Mouse (Mus musculus): ENCODE data around the gene Gm6217. TPM values are rescaled to one million over a fixed set of nuclear protein-coding genes. Genes with fewer than 3 reads are reported as not detected.
"Not testable (repeated sequence)": the region's sequence is repeated elsewhere in the genome, so short reads cannot be mapped to it uniquely, and the experiment has no call there.

The Gm6217 gene
- polyA plus RNA-seq, 1 experiment from 2014 or later, result not detected

GRCm38 (mm10) chr1:82942505-82942904 is 11.3 kb upstream of the Gm6217 start:
- not testable (repeated sequence) for ATAC-seq (replicated peaks); H3K4me3 ChIP-seq; H3K36me3 ChIP-seq; H3K27me3 ChIP-seq; H3K4me1 ChIP-seq; H3K27ac ChIP-seq (replicated peaks); H3K4me2 ChIP-seq (replicated peaks); H3K9me3 ChIP-seq; H3K9ac ChIP-seq (replicated peaks)
- 77% methylated on average over 2 of the region's 2 CpGs for WGBS

GRCm38 (mm10) chr1:82938666-82939065 is 7.5 kb upstream of the Gm6217 start:
- no peak for ATAC-seq (replicated peaks)
- H3K9ac ChIP-seq (replicated peaks), result no peak overlapping the region
- no peaks in the 10 kb centered on the region for H3K36me3 ChIP-seq
- no peak overlapping the region for H3K27ac ChIP-seq (replicated peaks)
- no peak overlapping the region for H3K4me3 ChIP-seq
- no peaks in the 10 kb centered on the region for H3K27me3 ChIP-seq
- no peak overlapping the region for H3K4me2 ChIP-seq (replicated peaks)
- WGBS, result 95% methylated on average over 5 of the region's 5 CpGs
- no peaks in the 10 kb centered on the region for H3K9me3 ChIP-seq
- no peaks in the 10 kb centered on the region for H3K4me1 ChIP-seq

GRCm38 (mm10) chr1:82930558-82930957 is 641 bp downstream of the Gm6217 start:
- H3K36me3 ChIP-seq; H3K27ac ChIP-seq (replicated peaks): not testable (repeated sequence)

GRCm38 (mm10) chr1:82924650-82925049 is 6.5 kb downstream of the Gm6217 start, which contains the start of gene A030014E15Rik:
TSS of gene A030014E15Rik (plus strand) at chr1:82924917.
- H3K4me1 ChIP-seq, result no peaks in the 10 kb centered on the region
- H3K4me2 ChIP-seq (replicated peaks), result no peak within 1 kb of the TSS
- ATAC-seq (replicated peaks), result no peak
- no peak within 1 kb of the TSS for H3K4me3 ChIP-seq
- H3K9ac ChIP-seq (replicated peaks), result no peak within 1 kb of the TSS
- no peak within 1 kb of the TSS for H3K27ac ChIP-seq (replicated peaks)
- H3K27me3 ChIP-seq, result no peaks in the 10 kb centered on the region
- WGBS, result 83% methylated on average over 3 of the region's 6 CpGs
- H3K9me3 ChIP-seq, result no peaks in the 10 kb centered on the region
- H3K36me3 ChIP-seq, result no peaks in the 10 kb centered on the region

More at GRCm38 (mm10) chr1:82930558-82930957, 641 bp downstream of the Gm6217 start:
- H3K9ac ChIP-seq (replicated peaks); H3K4me2 ChIP-seq (replicated peaks); ATAC-seq (replicated peaks); H3K4me1 ChIP-seq; H3K4me3 ChIP-seq; H3K9me3 ChIP-seq; H3K27me3 ChIP-seq: not testable (repeated sequence)
- WGBS, result 98% methylated on average over 3 of the region's 3 CpGs

- not testable (repeated sequence) for H3K9me3 ChIP-seq; H3K27ac ChIP-seq (replicated peaks); ATAC-seq (replicated peaks); H3K4me3 ChIP-seq; H3K36me3 ChIP-seq; H3K4me2 ChIP-seq (replicated peaks); H3K4me1 ChIP-seq; H3K9ac ChIP-seq (replicated peaks); H3K27me3 ChIP-seq
- 97% methylated on average over 5 of the region's 5 CpGs for WGBS
These were observed 17.8 kb downstream of the Gm6217 start for GRCm38 (mm10) chr1:82913434-82913833.

GRCm38 (mm10) chr1:82913025-82913424 is 18.2 kb downstream of the Gm6217 start, which contains the start of gene A030005L19Rik:
TSS of gene A030005L19Rik (plus strand) at chr1:82913325.
- ATAC-seq (replicated peaks), result no peak
- Histone ChIP-seq H3K9me3 (no peaks in the 10 kb centered on the region), H3K27ac (replicated peaks) (no peak within 1 kb of the TSS), H3K4me1 (no peaks in the 10 kb centered on the region), H3K4me3 (no peak within 1 kb of the TSS), H3K36me3 (no peaks in the 10 kb centered on the region), H3K27me3 (no peaks in the 10 kb centered on the region), H3K9ac (replicated peaks) (no peak within 1 kb of the TSS), H3K4me2 (replicated peaks) (no peak within 1 kb of the TSS)
- 90% methylated on average over 3 of the region's 3 CpGs for WGBS

- Histone ChIP-seq H3K4me2 (replicated peaks) (no peak overlapping the region), H3K27me3 (no peaks in the 10 kb centered on the region), H3K27ac (replicated peaks) (no peak overlapping the region), H3K36me3 (peaks cover 9% of the 10 kb centered on the region; the same call in 1 of the 2 replicates), H3K9me3 (no peaks in the 10 kb centered on the region), H3K4me1 (no peaks in the 10 kb centered on the region), H3K4me3 (no peak overlapping the region), H3K9ac (replicated peaks) (no peak overlapping the region)
- peak; percentile 8; the same call in 1 of the 2 replicates for ATAC-seq (replicated peaks)
- WGBS, result 45% methylated on average over 3 of the region's 3 CpGs
These were observed 25.3 kb downstream of the Gm6217 start for GRCm38 (mm10) chr1:82905886-82906285.

GRCm38 (mm10) chr1:82901201-82901600 is 30.0 kb downstream of the Gm6217 start:
- 97% methylated on average over 3 of the region's 3 CpGs for WGBS
- Histone ChIP-seq H3K4me3 (no peak overlapping the region), H3K27me3 (no peaks in the 10 kb centered on the region), H3K4me1 (no peaks in the 10 kb centered on the region), H3K4me2 (replicated peaks) (no peak overlapping the region), H3K9me3 (no peaks in the 10 kb centered on the region), H3K36me3 (peaks cover 16% of the 10 kb centered on the region; the same call in 1 of the 2 replicates), H3K9ac (replicated peaks) (no peak overlapping the region), H3K27ac (replicated peaks) (no peak overlapping the region)
- ATAC-seq (replicated peaks), result no peak

- H3K36me3 ChIP-seq, result peaks cover 16% of the 10 kb centered on the region; the same call in 1 of the 2 replicates
- no peak overlapping the region for H3K9ac ChIP-seq (replicated peaks)
- no peaks in the 10 kb centered on the region for H3K9me3 ChIP-seq
- no peaks in the 10 kb centered on the region for H3K27me3 ChIP-seq
- ATAC-seq (replicated peaks), result no peak
- WGBS, result 98% methylated on average over 1 of the region's 1 CpGs
- no peak overlapping the region for H3K27ac ChIP-seq (replicated peaks)
- no peak overlapping the region for H3K4me2 ChIP-seq (replicated peaks)
- H3K4me1 ChIP-seq, result no peaks in the 10 kb centered on the region
- H3K4me3 ChIP-seq, result no peak overlapping the region
These were observed 30.6 kb downstream of the Gm6217 start for GRCm38 (mm10) chr1:82900567-82900966.

- no peak overlapping the region for H3K9ac ChIP-seq (replicated peaks)
- ATAC-seq (replicated peaks), result no peak
- H3K4me2 ChIP-seq (replicated peaks), result no peak overlapping the region
- peaks cover 28% of the 10 kb centered on the region for H3K36me3 ChIP-seq
- H3K27me3 ChIP-seq, result no peaks in the 10 kb centered on the region
- no peak overlapping the region for H3K27ac ChIP-seq (replicated peaks)
- no peak overlapping the region for H3K4me3 ChIP-seq
- H3K4me1 ChIP-seq, result no peaks in the 10 kb centered on the region
- no peaks in the 10 kb centered on the region for H3K9me3 ChIP-seq
- WGBS, result 94% methylated on average over 7 of the region's 7 CpGs
These were observed 37.9 kb downstream of the Gm6217 start for GRCm38 (mm10) chr1:82893269-82893668.

Other genes starting within 250 kb of the Gm6217 start
- 373 and 380 TPM in 2 replicates for gene Mff, start 206.5 kb downstream of the Gm6217 start, polyA plus RNA-seq (2015; fragmentation: Nextera tagmentation; extraction: Ambion mirVana)
- gene Tm4sf20, start 162.9 kb downstream of the Gm6217 start, polyA plus RNA-seq (2015; fragmentation: Nextera tagmentation; extraction: Ambion mirVana), result not detected in 2 replicates
- gene Gm47791, start 160.2 kb downstream of the Gm6217 start, polyA plus RNA-seq (2015; fragmentation: Nextera tagmentation; extraction: Ambion mirVana), result not detected in 2 replicates
- gene Agfg1, start 91.9 kb downstream of the Gm6217 start, polyA plus RNA-seq (2015; fragmentation: Nextera tagmentation; extraction: Ambion mirVana), result 34.6 and 36.8 TPM in 2 replicates
- gene A030005L19Rik, start 18.1 kb downstream of the Gm6217 start, polyA plus RNA-seq (2015; fragmentation: Nextera tagmentation; extraction: Ambion mirVana), result not detected in 2 replicates
- not detected in 2 replicates for gene A030014E15Rik, start 6.5 kb downstream of the Gm6217 start, polyA plus RNA-seq (2015; fragmentation: Nextera tagmentation; extraction: Ambion mirVana)
- gene A030003K21Rik, start 12.0 kb upstream of the Gm6217 start, polyA plus RNA-seq (2015; fragmentation: Nextera tagmentation; extraction: Ambion mirVana), result not detected in 2 replicates
- gene Gm7544, start 24.6 kb upstream of the Gm6217 start, polyA plus RNA-seq (2015; fragmentation: Nextera tagmentation; extraction: Ambion mirVana), result not detected in 2 replicates
- gene Gm47955, start 28.9 kb upstream of the Gm6217 start, polyA plus RNA-seq (2015; fragmentation: Nextera tagmentation; extraction: Ambion mirVana), result not detected in 2 replicates
- not detected in 2 replicates for gene Gm47959, start 69.1 kb upstream of the Gm6217 start, polyA plus RNA-seq (2015; fragmentation: Nextera tagmentation; extraction: Ambion mirVana)
- gene Slc19a3, start 107.0 kb upstream of the Gm6217 start, polyA plus RNA-seq (2015; fragmentation: Nextera tagmentation; extraction: Ambion mirVana), result 0.55 and 0.81 TPM in 2 replicates
- gene Krtap28-10, start 111.1 kb upstream of the Gm6217 start, polyA plus RNA-seq (2015; fragmentation: Nextera tagmentation; extraction: Ambion mirVana), result not detected in 2 replicates
- gene Gm47969, start 113.5 kb upstream of the Gm6217 start, polyA plus RNA-seq (2015; fragmentation: Nextera tagmentation; extraction: Ambion mirVana), result not detected in 2 replicates
- gene A030005K14Rik, start 128.0 kb upstream of the Gm6217 start, polyA plus RNA-seq (2015; fragmentation: Nextera tagmentation; extraction: Ambion mirVana), result not detected in 2 replicates
- gene Krtap28-13, start 129.5 kb upstream of the Gm6217 start, polyA plus RNA-seq (2015; fragmentation: Nextera tagmentation; extraction: Ambion mirVana), result not detected in 2 replicates
- not detected in 2 replicates for gene Ccl20, start 185.4 kb upstream of the Gm6217 start, polyA plus RNA-seq (2015; fragmentation: Nextera tagmentation; extraction: Ambion mirVana)
- gene Daw1, start 228.4 kb upstream of the Gm6217 start, polyA plus RNA-seq (2015; fragmentation: Nextera tagmentation; extraction: Ambion mirVana), result 0.36 and 1.2 TPM in 2 replicates

Measured in forebrain, embryonic 15.5 days (tissue).